Mouse (Mus musculus): ENCODE results near the gene Cutal. TPM values are rescaled to one million over a fixed set of nuclear protein-coding genes. Genes with fewer than 3 reads are reported as not detected.
A peak's percentile ranks its signal among the peaks of the same experiment; 100 is the strongest.

Gene Cutal
- polyA plus RNA-seq, 1 experiment from 2014 or later: not detected

DNA sequence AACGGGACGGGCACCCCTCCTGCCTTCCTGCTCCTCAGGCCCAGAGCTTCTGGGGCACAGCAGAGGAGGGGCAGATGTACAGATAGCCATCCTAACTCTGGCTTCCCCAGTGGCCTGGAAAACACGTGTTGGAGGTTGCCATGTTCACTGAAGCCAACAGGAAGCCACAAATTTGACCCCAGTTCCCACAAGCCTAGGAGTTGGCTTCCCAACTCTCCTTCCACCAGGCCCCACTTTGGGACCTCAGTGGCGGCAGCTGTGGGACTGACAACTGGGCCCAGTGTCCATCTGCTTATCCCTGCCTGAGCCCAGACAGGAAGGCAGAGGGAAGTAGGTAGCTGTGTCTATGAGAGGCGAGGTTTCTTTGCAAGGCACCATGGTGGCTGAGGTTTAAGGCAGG lies 19.8 kb downstream of the Cutal start:
- 0 out of 2 replicates have a peak, but pooled peaks cover 4% of the 10 kb centered on the region for H3K36me3 ChIP-seq
- no peak overlapping the region for H3K9ac ChIP-seq
- no peak for ATAC-seq (ENCODE audit: insufficient number of reproducible peaks, low FRiP score, low TSS enrichment, low read depth)
- H3K27ac ChIP-seq (replicated peaks): no peak overlapping the region
- no peak overlapping the region for H3K4me2 ChIP-seq (replicated peaks)
- H3K27me3 ChIP-seq: no peaks in the 10 kb centered on the region
- H3K9me3 ChIP-seq (replicated peaks): no peaks in the 10 kb centered on the region
- no peaks in the 10 kb centered on the region for H3K4me1 ChIP-seq
- no peak overlapping the region for H3K4me3 ChIP-seq (replicated peaks)
- 70% methylated on average over 5 of the region's 5 CpGs for WGBS

DNA sequence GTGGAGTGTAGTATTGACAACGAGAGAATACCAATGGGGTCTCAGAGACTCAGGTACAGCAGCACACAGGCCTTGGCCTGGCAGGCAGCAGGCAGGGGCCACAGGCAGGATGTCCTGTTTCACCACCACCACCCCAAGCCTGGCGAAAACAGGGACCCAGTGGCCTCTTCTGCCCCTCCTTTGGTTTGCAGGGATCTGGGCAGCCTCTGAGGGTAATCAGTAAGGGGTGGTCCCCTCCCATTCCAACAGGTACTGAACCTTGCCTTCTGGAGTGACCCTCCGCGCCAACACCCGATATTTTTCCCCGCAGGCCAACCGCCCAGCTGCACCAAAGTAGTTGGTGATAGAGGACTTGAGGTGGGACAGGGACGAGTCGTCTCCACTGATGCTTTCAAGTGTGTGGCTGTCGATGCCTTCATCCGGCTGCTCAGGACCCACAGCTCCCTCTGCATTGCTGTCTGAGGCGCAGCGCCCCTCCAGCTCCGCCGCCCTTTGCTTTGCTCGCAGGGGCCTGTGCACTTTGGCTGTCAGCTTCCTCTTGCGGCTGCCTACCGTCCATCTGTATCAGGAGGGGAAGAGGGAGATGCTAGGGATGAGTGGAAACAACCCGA lies 21.4 kb downstream of the Cutal start:
- Histone ChIP-seq H3K4me3 (replicated peaks) (no peak overlapping the region), H3K9me3 (replicated peaks) (no peaks in the 10 kb centered on the region), H3K27me3 (no peaks in the 10 kb centered on the region), H3K27ac (replicated peaks) (no peak overlapping the region), H3K36me3 (0 out of 2 replicates have a peak, but pooled peaks cover 7% of the 10 kb centered on the region), H3K4me2 (replicated peaks) (no peak overlapping the region), H3K4me1 (no peaks in the 10 kb centered on the region), H3K9ac (no peak overlapping the region)
- ATAC-seq (ENCODE audit: insufficient number of reproducible peaks, low FRiP score, low TSS enrichment, low read depth): no peak
- 78% methylated on average over 19 of the region's 19 CpGs for WGBS

DNA sequence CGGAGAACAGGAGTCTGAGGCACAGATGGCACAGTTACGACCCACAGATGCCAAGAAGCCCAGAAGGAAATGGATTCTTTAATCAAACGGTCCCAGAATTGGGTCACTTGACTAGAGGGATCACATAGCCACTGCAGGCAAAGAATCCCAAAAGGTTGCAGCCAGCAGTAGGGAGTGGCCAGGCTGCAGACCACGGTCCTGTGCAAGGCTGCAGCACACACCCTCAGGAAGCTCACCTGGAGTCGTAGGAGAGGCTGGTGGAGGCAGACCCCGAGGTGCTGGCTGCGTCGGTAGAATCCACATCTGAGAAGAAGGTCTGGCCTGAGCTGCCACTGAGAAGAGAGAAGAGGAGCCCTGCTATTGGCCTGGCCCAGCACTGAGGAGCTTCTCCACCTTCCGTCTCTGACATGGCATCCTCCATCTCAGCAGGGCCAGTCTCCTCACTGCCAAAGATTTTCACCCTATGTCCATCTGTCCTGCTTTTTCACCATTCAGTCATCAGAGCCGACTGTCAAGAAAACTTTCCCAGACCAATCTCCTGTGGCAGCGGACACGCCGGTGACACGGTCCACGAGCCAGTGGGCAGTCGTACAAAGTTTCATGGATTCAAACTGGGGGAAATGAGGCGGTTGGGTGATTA lies 22.7 kb downstream of the Cutal start:
- Histone ChIP-seq H3K4me3 (replicated peaks) (no peak overlapping the region), H3K27me3 (no peaks in the 10 kb centered on the region), H3K36me3 (0 out of 2 replicates have a peak, but pooled peaks cover 10% of the 10 kb centered on the region), H3K4me1 (no peaks in the 10 kb centered on the region), H3K9ac (no peak overlapping the region), H3K9me3 (replicated peaks) (no peaks in the 10 kb centered on the region), H3K4me2 (replicated peaks) (no peak overlapping the region), H3K27ac (replicated peaks) (no peak overlapping the region)
- 75% methylated on average over 17 of the region's 17 CpGs for WGBS
- ATAC-seq (ENCODE audit: insufficient number of reproducible peaks, low FRiP score, low TSS enrichment, low read depth): no peak

DNA sequence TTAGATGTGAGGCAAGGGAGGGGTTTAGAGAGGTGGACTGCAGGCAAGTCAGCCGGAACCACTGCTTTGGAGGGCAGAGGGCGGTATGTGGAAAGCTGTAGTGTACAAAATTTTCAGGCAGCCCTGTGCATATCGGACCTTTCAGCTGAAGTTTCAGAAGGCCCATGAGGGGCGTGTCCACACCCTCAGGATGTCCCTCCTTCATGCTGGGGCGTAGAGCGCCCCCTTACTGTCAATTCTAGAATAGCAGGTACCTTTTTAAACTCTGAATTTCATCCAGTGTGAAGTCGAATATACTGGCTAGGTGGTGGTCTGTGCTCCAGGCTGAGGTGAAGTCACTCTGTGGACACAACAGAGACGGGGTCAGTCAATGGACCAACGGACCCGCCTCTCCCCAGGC lies 23.6 kb downstream of the Cutal start:
- 22% methylated on average over 10 of the region's 10 CpGs for WGBS
- H3K27me3 ChIP-seq: no peaks in the 10 kb centered on the region
- H3K4me3 ChIP-seq (replicated peaks): no peak overlapping the region
- H3K4me2 ChIP-seq (replicated peaks): no peak overlapping the region
- no peak overlapping the region for H3K27ac ChIP-seq (replicated peaks)
- no peaks in the 10 kb centered on the region for H3K4me1 ChIP-seq
- no peaks in the 10 kb centered on the region for H3K9me3 ChIP-seq (replicated peaks)
- no peak overlapping the region for H3K9ac ChIP-seq
- no peak for ATAC-seq (ENCODE audit: insufficient number of reproducible peaks, low FRiP score, low TSS enrichment, low read depth)
- H3K36me3 ChIP-seq: 0 out of 2 replicates have a peak, but pooled peaks cover 15% of the 10 kb centered on the region

DNA sequence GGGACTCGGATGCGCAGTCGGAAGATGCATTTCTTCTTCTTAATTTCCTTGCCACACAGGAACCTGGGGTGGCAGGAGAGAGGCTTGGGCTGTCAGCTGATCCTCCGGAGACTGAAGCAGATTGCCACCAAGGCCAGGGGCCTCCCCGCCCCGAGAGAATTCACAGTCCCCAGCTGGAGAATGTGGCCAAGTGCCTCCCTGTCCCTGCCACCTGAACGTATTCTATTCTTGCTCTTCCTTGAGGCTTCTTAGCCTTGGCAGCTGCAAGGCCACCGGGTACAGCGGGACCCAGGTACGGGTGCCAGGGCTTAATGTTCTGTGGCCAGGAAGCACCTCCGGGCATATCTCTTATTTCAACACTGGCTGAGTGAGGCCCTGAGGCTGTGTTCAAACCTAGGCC lies 25.5 kb downstream of the Cutal start:
- H3K4me1 ChIP-seq: peaks cover 11% of the 10 kb centered on the region; the same call in 1 of the 2 replicates
- H3K27ac ChIP-seq (replicated peaks): no peak overlapping the region
- H3K4me3 ChIP-seq (replicated peaks): no peak overlapping the region
- H3K27me3 ChIP-seq: no peaks in the 10 kb centered on the region
- H3K9me3 ChIP-seq (replicated peaks): no peaks in the 10 kb centered on the region
- ATAC-seq (ENCODE audit: insufficient number of reproducible peaks, low FRiP score, low TSS enrichment, low read depth): no peak
- 0 out of 2 replicates have a peak, but pooled peaks cover 16% of the 10 kb centered on the region for H3K36me3 ChIP-seq
- H3K9ac ChIP-seq: no peak overlapping the region
- no peak overlapping the region for H3K4me2 ChIP-seq (replicated peaks)
- WGBS: 75% methylated on average over 11 of the region's 11 CpGs

DNA sequence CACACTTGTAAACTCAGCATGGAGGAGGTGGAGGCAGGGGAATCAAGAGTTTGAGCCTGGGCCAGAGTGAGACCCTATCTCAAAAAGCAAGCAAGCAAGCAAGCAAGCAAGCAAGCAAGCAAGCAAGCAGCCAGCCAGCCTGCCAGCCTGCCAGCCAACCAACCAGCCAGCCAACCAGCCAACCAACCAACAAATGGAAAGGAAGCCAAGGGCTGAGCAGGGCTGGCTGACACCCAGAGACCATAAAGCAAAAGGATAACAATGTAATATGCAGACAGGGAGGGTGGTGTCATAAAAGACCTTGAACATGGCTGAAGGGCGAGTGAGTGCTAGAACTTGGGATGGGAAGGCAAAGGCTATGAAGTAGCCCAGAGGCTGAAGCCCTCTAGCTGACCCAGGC lies 26.2 kb downstream of the Cutal start:
- no peak overlapping the region for H3K27ac ChIP-seq (replicated peaks)
- 0 out of 2 replicates have a peak, but pooled peaks cover 14% of the 10 kb centered on the region for H3K36me3 ChIP-seq
- no peak overlapping the region for H3K4me2 ChIP-seq (replicated peaks)
- H3K9ac ChIP-seq: no peak overlapping the region
- H3K4me1 ChIP-seq: peaks cover 14% of the 10 kb centered on the region
- H3K27me3 ChIP-seq: no peaks in the 10 kb centered on the region
- 81% methylated on average over 1 of the region's 1 CpGs for WGBS
- no peak overlapping the region for H3K4me3 ChIP-seq (replicated peaks)
- no peak for ATAC-seq (ENCODE audit: insufficient number of reproducible peaks, low FRiP score, low TSS enrichment, low read depth)
- no peaks in the 10 kb centered on the region for H3K9me3 ChIP-seq (replicated peaks)

DNA sequence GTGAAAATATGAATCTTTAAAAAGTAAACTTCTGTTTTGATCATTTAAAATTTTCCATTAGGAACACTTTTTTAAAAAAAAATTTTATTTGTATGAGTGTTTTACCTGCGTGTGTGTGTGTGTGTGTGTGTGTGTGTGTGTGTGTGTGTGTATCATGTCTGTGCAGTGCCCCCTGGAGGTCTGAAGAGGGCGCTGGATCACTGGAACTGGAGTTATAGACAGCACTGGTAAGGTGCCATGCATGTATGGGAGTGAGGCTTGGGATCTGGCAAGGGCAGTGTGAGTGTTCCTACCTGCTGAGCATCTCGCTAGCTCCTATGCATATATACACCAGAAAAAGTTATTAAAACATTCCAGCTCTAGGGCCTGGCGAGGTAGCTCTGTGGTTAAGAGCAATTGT lies 27.5 kb downstream of the Cutal start:
- WGBS: 73% methylated on average over 4 of the region's 4 CpGs
- H3K9ac ChIP-seq: no peak overlapping the region

DNA sequence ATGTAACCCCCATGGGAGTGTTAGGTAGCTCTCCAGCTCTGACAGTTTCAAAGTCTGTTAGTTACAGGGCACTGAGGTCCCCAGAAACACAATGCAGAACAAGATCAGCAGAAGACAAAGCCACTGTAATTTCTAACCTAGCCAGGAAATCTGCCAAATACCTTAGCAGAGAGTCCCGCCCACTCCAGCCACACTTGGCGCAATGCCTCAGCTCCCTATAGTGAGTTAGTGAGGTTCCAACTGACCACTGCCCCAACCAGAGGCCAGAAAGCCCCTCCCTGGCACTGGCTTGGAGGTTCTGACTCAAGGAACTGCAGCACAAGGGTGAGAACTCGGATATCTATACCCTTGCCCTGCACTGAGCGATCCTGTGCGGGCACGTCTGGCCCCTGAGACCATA lies 28.5 kb downstream of the Cutal start:
- Histone ChIP-seq H3K4me2 (replicated peaks) (no peak overlapping the region), H3K36me3 (0 out of 2 replicates have a peak, but pooled peaks cover 13% of the 10 kb centered on the region), H3K4me1 (peaks cover 29% of the 10 kb centered on the region), H3K4me3 (replicated peaks) (no peak overlapping the region), H3K27me3 (no peaks in the 10 kb centered on the region; the same call in 1 of the 2 replicates), H3K9ac (no peak overlapping the region), H3K27ac (replicated peaks) (no peak overlapping the region), H3K9me3 (replicated peaks) (no peaks in the 10 kb centered on the region)
- WGBS: 87% methylated on average over 6 of the region's 6 CpGs
- ATAC-seq (ENCODE audit: insufficient number of reproducible peaks, low FRiP score, low TSS enrichment, low read depth): no peak

More for the DNA sequence above, 27.5 kb downstream of the Cutal start:
- H3K4me1 ChIP-seq: peaks cover 20% of the 10 kb centered on the region
- ATAC-seq (ENCODE audit: insufficient number of reproducible peaks, low FRiP score, low TSS enrichment, low read depth): no peak
- no peak overlapping the region for H3K27ac ChIP-seq (replicated peaks)
- no peak overlapping the region for H3K4me3 ChIP-seq (replicated peaks)
- H3K27me3 ChIP-seq: no peaks in the 10 kb centered on the region
- 0 out of 2 replicates have a peak, but pooled peaks cover 13% of the 10 kb centered on the region for H3K36me3 ChIP-seq
- no peaks in the 10 kb centered on the region for H3K9me3 ChIP-seq (replicated peaks)
- no peak overlapping the region for H3K4me2 ChIP-seq (replicated peaks)

DNA sequence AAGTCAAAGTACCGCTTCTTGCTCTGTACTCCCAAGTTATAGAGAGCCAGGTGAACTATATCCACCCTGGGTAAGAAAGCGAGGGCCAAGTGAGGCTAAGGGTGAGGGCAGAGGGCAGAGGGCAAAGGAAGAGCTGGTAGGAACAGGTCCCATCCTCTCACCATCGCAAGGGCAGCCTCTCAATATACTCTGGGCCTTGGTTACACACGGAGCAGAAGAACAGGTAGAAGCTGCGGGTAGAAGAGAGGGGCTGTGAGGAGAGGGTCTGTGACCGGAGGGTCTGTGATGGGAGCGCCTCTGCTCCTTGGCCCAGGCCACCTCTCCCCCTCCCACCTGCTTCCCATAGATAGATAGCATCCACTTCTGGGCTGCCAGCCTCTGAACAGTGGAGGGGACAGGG lies 29.0 kb downstream of the Cutal start:
- Histone ChIP-seq H3K4me1 (peaks cover 29% of the 10 kb centered on the region), H3K4me2 (replicated peaks) (no peak overlapping the region), H3K9ac (no peak overlapping the region), H3K9me3 (replicated peaks) (no peaks in the 10 kb centered on the region), H3K36me3 (0 out of 2 replicates have a peak, but pooled peaks cover 13% of the 10 kb centered on the region), H3K27me3 (no peaks in the 10 kb centered on the region; the same call in 1 of the 2 replicates), H3K4me3 (replicated peaks) (no peak overlapping the region), H3K27ac (replicated peaks) (no peak overlapping the region)
- no peak for ATAC-seq (ENCODE audit: insufficient number of reproducible peaks, low FRiP score, low TSS enrichment, low read depth)
- WGBS: 85% methylated on average over 7 of the region's 7 CpGs

DNA sequence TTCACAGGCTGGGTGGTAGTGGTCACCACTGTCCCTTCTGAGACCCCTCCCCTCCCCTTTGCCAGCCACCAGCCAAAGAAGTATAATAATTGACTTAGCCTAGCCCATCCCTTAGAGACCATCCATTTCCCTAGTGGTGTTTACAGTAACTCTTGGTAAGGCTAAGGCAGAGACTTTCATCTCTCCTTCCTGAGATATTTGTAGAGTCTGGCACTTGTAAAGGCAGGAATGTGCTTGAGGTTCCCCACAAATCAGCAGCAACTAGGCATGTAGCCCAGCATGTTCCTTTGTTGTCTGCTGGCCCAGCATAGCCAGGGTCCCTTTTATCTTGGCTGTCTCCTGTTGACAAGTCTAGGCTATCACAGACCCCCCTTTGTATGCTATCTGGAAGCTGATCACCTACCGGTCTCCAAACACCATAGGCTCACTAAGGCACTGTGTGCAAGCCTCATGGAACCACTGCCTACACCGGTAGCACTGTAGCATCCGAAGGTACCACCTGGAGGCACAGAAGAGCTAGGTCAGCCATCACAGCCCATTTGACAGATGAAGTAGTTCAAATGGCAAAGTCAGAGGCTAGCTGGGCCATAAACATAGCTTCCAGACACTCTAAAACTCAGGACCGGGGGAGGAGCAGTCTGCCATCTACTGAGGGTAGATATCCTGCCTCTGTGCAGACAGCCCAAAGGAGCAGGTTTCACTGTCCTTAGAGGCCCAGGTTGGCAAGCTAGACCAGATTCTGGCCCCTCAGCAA lies 29.6 kb downstream of the Cutal start:
- Histone ChIP-seq H3K9ac (no peak overlapping the region), H3K4me1 (peaks cover 29% of the 10 kb centered on the region), H3K4me3 (replicated peaks) (no peak overlapping the region; the same call in 1 of the 2 replicates), H3K9me3 (replicated peaks) (no peaks in the 10 kb centered on the region), H3K36me3 (0 out of 2 replicates have a peak, but pooled peaks cover 13% of the 10 kb centered on the region), H3K4me2 (replicated peaks) (peak overlapping the region; percentile 62), H3K27me3 (no peaks in the 10 kb centered on the region; the same call in 1 of the 2 replicates), H3K27ac (replicated peaks) (0 out of 2 replicates have a peak overlapping the region, but pooled peaks have one; percentile 35)
- WGBS: 71% methylated on average over 4 of the region's 4 CpGs
- no peak for ATAC-seq (ENCODE audit: insufficient number of reproducible peaks, low FRiP score, low TSS enrichment, low read depth)

All from embryonic facial prominence, embryonic 15.5 days (tissue).